Mouse (Mus musculus): ENCODE measurements at regions not wholly inside any gene's neighbourhood (a gene's known extent, or its start where the extent isn't known, plus 50 kb on each side); places are given as distances from the start of the nearest gene placed in this dataset.

DNA sequence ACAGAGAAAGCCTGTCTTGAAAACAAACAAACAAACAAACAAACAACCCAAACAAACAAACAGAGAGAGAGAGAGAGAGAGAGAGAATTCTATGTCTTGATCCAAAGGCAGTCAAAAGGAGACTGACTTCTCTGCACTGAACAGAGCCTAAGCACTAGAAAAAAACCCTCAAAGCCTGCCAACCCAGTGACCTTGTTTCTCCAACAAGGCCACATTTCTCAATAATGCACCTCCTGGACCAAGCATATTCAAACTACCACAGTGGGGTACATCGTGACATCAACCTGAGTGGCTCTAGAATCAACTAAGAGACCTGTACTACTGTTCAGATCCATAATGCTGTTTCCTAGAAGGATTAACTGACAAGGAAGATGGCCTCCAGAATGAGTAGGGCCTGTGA, 969.0 kb upstream of the Lcorl start:
- H3K9me3 ChIP-seq (replicated peaks; ENCODE audit: insufficient read depth, low read length) = no peaks in the 10 kb centered on the region
- H3K79me2 ChIP-seq (ENCODE audit: control insufficient read depth, insufficient read depth, low read length, poor library complexity) = no peaks in the 10 kb centered on the region
- H3K9ac ChIP-seq (ENCODE audit: control insufficient read depth, low read depth, low read length, poor library complexity, severe bottlenecking) = no peak overlapping the region
- no peaks in the 10 kb centered on the region for H3K27me3 ChIP-seq (ENCODE audit: control insufficient read depth in 1 of 2, insufficient read depth in 2 of 2, low read length in 2 of 2)
- H3K4me3 ChIP-seq (ENCODE audit: control insufficient read depth in 1 of 2, insufficient read depth in 1 of 2, low read depth in 2 of 2, low read length in 2 of 2) = no peak overlapping the region
- H3K4me1 ChIP-seq (ENCODE audit: control insufficient read depth in 1 of 2, insufficient read depth in 2 of 2, low read length in 2 of 2) = no peaks in the 10 kb centered on the region
- no peak for DNase-seq (ENCODE audit: low read depth, low spot score)
- TF ChIP-seq MXI1 (IDR thresholded peaks at IDR 0.05; ENCODE audit: low read depth, low read length) (no peak), ETS1 (IDR thresholded peaks at IDR 0.05; ENCODE audit: low read depth, low read length) (no peak), CTCF (IDR thresholded peaks at IDR 0.05 in 2 of 3, conservative IDR thresholded peaks at IDR 0.05 in 1 of 3; ENCODE audit: control insufficient read depth in 1 of 3, insufficient read depth in 1 of 3, low read depth in 2 of 3, low read length in 3 of 3, poor library complexity in 1 of 3, severe bottlenecking in 1 of 3) (no peak), GATA1 (IDR thresholded peaks at IDR 0.05; ENCODE audit: low read depth, low read length) (no peak), MEF2A (IDR thresholded peaks at IDR 0.05; ENCODE audit: extremely low read depth, insufficient replicate concordance, low read depth, low read length, poor library complexity, severe bottlenecking) (no peak), CHD2 (IDR thresholded peaks at IDR 0.05; ENCODE audit: low read length) (no peak), MAFK (IDR thresholded peaks at IDR 0.05; ENCODE audit: borderline replicate concordance, low read depth, low read length) (no peak), SMC3 (IDR thresholded peaks at IDR 0.05; ENCODE audit: low read depth, low read length) (no peak)
- no peak overlapping the region for H3K27ac ChIP-seq (ENCODE audit: control insufficient read depth, low read depth, low read length)
- H3K36me3 ChIP-seq (ENCODE audit: control insufficient read depth in 1 of 2, insufficient read depth in 2 of 2, low read length in 2 of 2) = no peaks in the 10 kb centered on the region

DNA sequence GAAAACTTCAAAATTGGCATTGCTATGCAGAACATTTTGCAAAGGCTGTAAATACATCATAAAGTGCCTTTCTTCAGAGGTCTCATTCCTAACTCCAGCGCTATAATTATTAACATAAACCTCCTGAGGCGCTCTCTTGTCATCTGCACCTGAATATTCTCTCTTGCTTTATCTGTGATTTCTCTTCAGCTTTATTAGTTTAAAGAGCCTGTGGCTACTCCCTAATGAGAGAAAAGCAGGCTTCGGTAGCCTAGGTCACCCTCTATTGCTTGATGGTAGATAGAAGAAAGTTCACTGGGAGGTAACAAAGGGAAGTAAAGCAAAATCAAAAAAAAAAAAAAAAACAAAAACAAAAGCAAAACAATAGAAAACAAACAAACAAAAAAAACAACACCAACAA, 967.5 kb upstream of the Lcorl start:
- no peaks in the 10 kb centered on the region for H3K36me3 ChIP-seq (ENCODE audit: control insufficient read depth in 1 of 2, insufficient read depth in 2 of 2, low read length in 2 of 2)
- TF ChIP-seq GATA1 (IDR thresholded peaks at IDR 0.05; ENCODE audit: low read depth, low read length) = no peak
- TF ChIP-seq SIN3A (IDR thresholded peaks at IDR 0.05; ENCODE audit: low read length) = no peak
- no peak for TF ChIP-seq ZMIZ1 (IDR thresholded peaks at IDR 0.05; ENCODE audit: low read depth, low read length)
- TF ChIP-seq CHD1 (IDR thresholded peaks at IDR 0.05; ENCODE audit: low read depth, low read length) = no peak
- TF ChIP-seq MAX (IDR thresholded peaks at IDR 0.05; ENCODE audit: low read length) = no peak
- no peak for TF ChIP-seq CTCF (IDR thresholded peaks at IDR 0.05 in 2 of 3, conservative IDR thresholded peaks at IDR 0.05 in 1 of 3; ENCODE audit: control insufficient read depth in 1 of 3, insufficient read depth in 1 of 3, low read depth in 2 of 3, low read length in 3 of 3, poor library complexity in 1 of 3, severe bottlenecking in 1 of 3)
- TF ChIP-seq TAL1 (IDR thresholded peaks at IDR 0.05; ENCODE audit: low read length) = no peak
- no peak for TF ChIP-seq MYB (IDR thresholded peaks at IDR 0.05; ENCODE audit: low read depth, low read length)
- TF ChIP-seq NELFE (IDR thresholded peaks at IDR 0.05; ENCODE audit: low read depth, low read length) = no peak
- no peak for TF ChIP-seq TBP (IDR thresholded peaks at IDR 0.05; ENCODE audit: low read depth, low read length)
- TF ChIP-seq SMC3 (IDR thresholded peaks at IDR 0.05; ENCODE audit: low read depth, low read length) = no peak
- no peak for TF ChIP-seq RCOR1 (IDR thresholded peaks at IDR 0.05; ENCODE audit: low read depth, low read length)
- no peak for TF ChIP-seq MXI1 (IDR thresholded peaks at IDR 0.05; ENCODE audit: low read depth, low read length)
- no peak for TF ChIP-seq POLR2AphosphoS2 (IDR thresholded peaks at IDR 0.05; ENCODE audit: low read length)
- TF ChIP-seq ZKSCAN1 (IDR thresholded peaks at IDR 0.05; ENCODE audit: low read depth, low read length) = no peak
- no peaks in the 10 kb centered on the region for H3K9me3 ChIP-seq (replicated peaks; ENCODE audit: insufficient read depth, low read length)
- no peaks in the 10 kb centered on the region for H3K79me2 ChIP-seq (ENCODE audit: control insufficient read depth, insufficient read depth, low read length, poor library complexity)
- H3K27ac ChIP-seq (ENCODE audit: control insufficient read depth, low read depth, low read length) = no peak overlapping the region
- no peaks in the 10 kb centered on the region for H3K4me1 ChIP-seq (ENCODE audit: control insufficient read depth in 1 of 2, insufficient read depth in 2 of 2, low read length in 2 of 2)
- no peaks in the 10 kb centered on the region for H3K27me3 ChIP-seq (ENCODE audit: control insufficient read depth in 1 of 2, insufficient read depth in 2 of 2, low read length in 2 of 2)
- DNase-seq (ENCODE audit: low read depth, low spot score) = no peak
- no peak overlapping the region for H3K4me3 ChIP-seq (ENCODE audit: control insufficient read depth in 1 of 2, insufficient read depth in 1 of 2, low read depth in 2 of 2, low read length in 2 of 2)
- no peak overlapping the region for H3K9ac ChIP-seq (ENCODE audit: control insufficient read depth, low read depth, low read length, poor library complexity, severe bottlenecking)
